Mouse (Mus musculus): Measurements from ENCODE around the gene Sorl1. TPM values are rescaled to one million over a fixed set of nuclear protein-coding genes. Genes with fewer than 3 reads are reported as not detected.

Sorl1 gene
- polyA plus RNA-seq, 1 experiment from 2014 or later = 56.0 TPM

- DNase-seq (ENCODE audit: low read depth, low spot score) = no peak
- ChIA-PET CTCF (no interaction called here), POLR2A (interaction anchor here (0.7 kb wide), 1 partner anchor 188 kb away, joined by 4 read pairs; no protein-coding TSS in a partner anchor)
- no peak for TF ChIP-seq CTCF (IDR thresholded peaks at IDR 0.05)
- no peak for ATAC-seq
- in situ Hi-C loops (cut with MboI; ENCODE audit: low pct_unique_long_range_greater_than_20kb) = no loop called here
- H3K27me3 ChIP-seq = no peaks in the 10 kb centered on the region
These were observed 200.0 kb downstream of the Sorl1 start for GRCm38 (mm10) chr9:41924140-41924539.

- CTCF ChIA-PET = interaction anchor here (1.5 kb wide), 1 partner anchor 9 kb away, joined by 3 read pairs; no protein-coding TSS in a partner anchor
- no peak for DNase-seq (ENCODE audit: low read depth, low spot score)
- POLR2A ChIA-PET = no interaction called here
- ATAC-seq = no peak
- in situ Hi-C loops (cut with MboI; ENCODE audit: low pct_unique_long_range_greater_than_20kb) = no loop called here
- TF ChIP-seq CTCF (IDR thresholded peaks at IDR 0.05) = no peak
- H3K27me3 ChIP-seq = no peaks in the 10 kb centered on the region
These were observed 201.7 kb downstream of the Sorl1 start for GRCm38 (mm10) chr9:41922416-41922815.

GRCm38 (mm10) chr9:41918657-41919380, 205.3 kb downstream of the Sorl1 start:
- DNase-seq (ENCODE audit: low read depth, low spot score) = no peak
- CTCF ChIA-PET = no interaction called here
- in situ Hi-C loops (cut with MboI; ENCODE audit: low pct_unique_long_range_greater_than_20kb) = no loop called here
- POLR2A ChIA-PET = no interaction called here
- ATAC-seq = no peak
- no peaks in the 10 kb centered on the region for H3K27me3 ChIP-seq
- TF ChIP-seq CTCF (IDR thresholded peaks at IDR 0.05) = no peak

GRCm38 (mm10) chr9:41918155-41918554, 205.9 kb downstream of the Sorl1 start:
- ATAC-seq = no peak
- no peak for DNase-seq (ENCODE audit: low read depth, low spot score)
- in situ Hi-C loops (cut with MboI; ENCODE audit: low pct_unique_long_range_greater_than_20kb) = no loop called here
- POLR2A ChIA-PET = no interaction called here
- H3K27me3 ChIP-seq = no peaks in the 10 kb centered on the region
- CTCF ChIA-PET = no interaction called here
- no peak for TF ChIP-seq CTCF (IDR thresholded peaks at IDR 0.05)

GRCm38 (mm10) chr9:41915571-41915970, 208.5 kb downstream of the Sorl1 start:
- no peak for ATAC-seq
- CTCF ChIA-PET = no interaction called here
- no peak for DNase-seq (ENCODE audit: low read depth, low spot score)
- no peaks in the 10 kb centered on the region for H3K27me3 ChIP-seq
- no peak for TF ChIP-seq CTCF (IDR thresholded peaks at IDR 0.05)
- POLR2A ChIA-PET = interaction anchor here (1.1 to 1.8 kb wide), 2 partner anchors 11 to 13 kb away, joined by 3 to 4 read pairs; no protein-coding TSS in a partner anchor
- in situ Hi-C loops (cut with MboI; ENCODE audit: low pct_unique_long_range_greater_than_20kb) = no loop called here

Other genes starting within 250 kb of the Sorl1 start
- gene Sc5d, start 140.0 kb upstream of the Sorl1 start, polyA plus RNA-seq (2021) = 32.6 TPM

Data from Patski (cell line).